Mouse (Mus musculus) CH12.LX (cell line): ENCODE data around the gene Dhcr24. TPM values are rescaled to one million over a fixed set of nuclear protein-coding genes. Genes with fewer than 3 reads are reported as not detected.

ENCODE experiments used
- DNase-seq: peaks from one replicate; pipeline ENCODE4 v3.0.0-alpha.2; 2013; ENCODE audit errors: extremely low read depth
- H3K27ac ChIP-seq: 2 replicates; pipeline ENCODE4 v1.5.1; 2012; ENCODE audit warnings: low read depth, mild to moderate bottlenecking, control low read depth, moderate library complexity; ENCODE audit not compliant: insufficient read depth
- H3K27me3 ChIP-seq: replicated peaks from 2 replicates; pipeline ENCODE3; 2012; ENCODE audit warnings: inconsistent platforms
- H3K36me3 ChIP-seq, 2 experiments: replicated peaks in 1 of 2; 2 replicates each; pipeline versions ENCODE3 to v1.6.1; 2012; ENCODE audit warnings: inconsistent platforms in 1 of 2, low read length in 1 of 2, mild to moderate bottlenecking in 1 of 2, mixed read lengths in 1 of 2, moderate library complexity in 1 of 2; ENCODE audit not compliant: control insufficient read depth in 1 of 2, insufficient read depth in 1 of 2
- H3K4me1 ChIP-seq, 2 experiments: 2 replicates each; pipeline ENCODE4 v1.6.1; 2012; ENCODE audit warnings: inconsistent platforms in 1 of 2, moderate library complexity in 1 of 2; ENCODE audit not compliant: insufficient read depth in 2 of 2, control insufficient read depth in 1 of 2
- H3K4me2 ChIP-seq: 2 replicates; pipeline ENCODE4 v1.6.1; 2012; ENCODE audit warnings: low read depth, mild to moderate bottlenecking, control low read depth; ENCODE audit not compliant: poor library complexity, insufficient read depth, severe bottlenecking
- H3K4me3 ChIP-seq, 3 experiments: fragments of 150-350 bp in 1 of 3; sonication (generic) in 1 of 3; replicated peaks in 1 of 3; 2 replicates each; pipeline versions ENCODE3 to v1.5.1; 2011 to 2012; ENCODE audit warnings: low read depth in 2 of 3, low read length in 2 of 3, mild to moderate bottlenecking in 2 of 3, moderate library complexity in 2 of 3, control low read depth in 1 of 3, improper control_type of control experiment in 1 of 3, inconsistent platforms in 1 of 3, mixed read lengths in 1 of 3; ENCODE audit not compliant: poor library complexity in 1 of 3
- H3K79me2 ChIP-seq: replicated peaks from 2 replicates; pipeline ENCODE4 v1.6.1; 2012; ENCODE audit warnings: mild to moderate bottlenecking, moderate library complexity; ENCODE audit not compliant: control insufficient read depth, poor library complexity, insufficient read depth, severe bottlenecking; ENCODE audit errors: extremely low read depth
- H3K9ac ChIP-seq: 2 replicates; pipeline ENCODE4 v1.6.1; 2012; ENCODE audit warnings: low read depth, mild to moderate bottlenecking, control low read depth, moderate library complexity; ENCODE audit not compliant: insufficient read depth
- H3K9me3 ChIP-seq: replicated peaks from 2 replicates; pipeline ENCODE3; 2012; ENCODE audit warnings: low read length, inconsistent platforms, mixed read lengths
- BHLHE40 ChIP-seq: IDR thresholded peaks from 2 replicates; pipeline ENCODE4 v1.6.1; 2011; ENCODE audit warnings: mild to moderate bottlenecking, low read depth, low read length, improper control_type of control experiment
- CHD2 ChIP-seq: IDR thresholded peaks from 2 replicates; pipeline ENCODE4 v1.6.1; 2011; ENCODE audit warnings: low read length, improper control_type of control experiment
- E2F4 ChIP-seq: IDR thresholded peaks from 2 replicates; pipeline ENCODE4 v1.6.1; 2011; ENCODE audit warnings: low read depth, low read length, improper control_type of control experiment; ENCODE audit not compliant: insufficient replicate concordance
- ELF1 ChIP-seq: IDR thresholded peaks from 2 replicates; pipeline ENCODE4 v1.6.1; 2014; ENCODE audit warnings: low read depth, mild to moderate bottlenecking, inconsistent platforms, low read length, improper control_type of control experiment
- EP300 ChIP-seq: IDR thresholded peaks from 2 replicates; pipeline ENCODE4 v1.6.1; 2011; ENCODE audit warnings: low read length, improper control_type of control experiment
- ETS1 ChIP-seq: conservative IDR thresholded peaks from 2 replicates; pipeline ENCODE4 v1.6.1; 2012; ENCODE audit warnings: low read depth, mild to moderate bottlenecking, inconsistent platforms, low read length, improper control_type of control experiment, moderate library complexity
- GABPA ChIP-seq: IDR thresholded peaks from 2 replicates; pipeline ENCODE4 v1.6.1; 2012; ENCODE audit warnings: low read depth, low read length, improper control_type of control experiment, inconsistent platforms; ENCODE audit not compliant: insufficient replicate concordance
- HCFC1 ChIP-seq: IDR thresholded peaks from 2 replicates; pipeline ENCODE4 v1.6.1; 2012; ENCODE audit warnings: low read depth, mild to moderate bottlenecking, inconsistent platforms, low read length, improper control_type of control experiment
- IRF4 ChIP-seq: IDR thresholded peaks from 2 replicates; pipeline ENCODE4 v1.6.1; 2014; ENCODE audit warnings: low read depth, mild to moderate bottlenecking, inconsistent platforms, low read length, improper control_type of control experiment
- JUND ChIP-seq: conservative IDR thresholded peaks from 2 replicates; pipeline ENCODE4 v1.6.1; 2011; ENCODE audit warnings: low read depth, low read length, improper control_type of control experiment
- KAT2A ChIP-seq: IDR thresholded peaks from 2 replicates; pipeline ENCODE4 v1.6.1; 2012; ENCODE audit warnings: low read length, improper control_type of control experiment, inconsistent platforms; ENCODE audit not compliant: insufficient replicate concordance
- MAFK ChIP-seq: IDR thresholded peaks from 2 replicates; pipeline ENCODE4 v1.6.1; 2011; ENCODE audit warnings: low read length, improper control_type of control experiment; ENCODE audit not compliant: insufficient replicate concordance
- MXI1 ChIP-seq: IDR thresholded peaks from 2 replicates; pipeline ENCODE4 v1.6.1; 2011; ENCODE audit warnings: mild to moderate bottlenecking, low read depth, low read length, improper control_type of control experiment
- MYC ChIP-seq: IDR thresholded peaks from 2 replicates; pipeline ENCODE4 v1.6.1; 2011; ENCODE audit warnings: low read depth, mild to moderate bottlenecking, improper control_type of control experiment, low read length
- NELFE ChIP-seq: IDR thresholded peaks from 2 replicates; pipeline ENCODE4 v1.6.1; 2011; ENCODE audit warnings: low read depth, low read length, improper control_type of control experiment
- PAX5 ChIP-seq: IDR thresholded peaks from 2 replicates; pipeline ENCODE4 v1.6.1; 2012; ENCODE audit warnings: low read length, inconsistent platforms, mixed read lengths
- POLR2A ChIP-seq: IDR thresholded peaks from 2 replicates; pipeline ENCODE4 v1.6.1; 2011; ENCODE audit warnings: low read depth, mild to moderate bottlenecking, improper control_type of control experiment, low read length
- RAD21 ChIP-seq: IDR thresholded peaks from 2 replicates; pipeline ENCODE4 v1.6.1; 2011; ENCODE audit warnings: low read depth, mild to moderate bottlenecking, low read length, improper control_type of control experiment, moderate library complexity
- RCOR1 ChIP-seq: conservative IDR thresholded peaks from 2 replicates; pipeline ENCODE4 v1.6.1; 2012; ENCODE audit warnings: low read depth, mild to moderate bottlenecking, inconsistent platforms, low read length, improper control_type of control experiment
- SMC3 ChIP-seq: IDR thresholded peaks from 2 replicates; pipeline ENCODE4 v1.6.1; 2011; ENCODE audit warnings: low read depth, low read length, improper control_type of control experiment
- TBP ChIP-seq: conservative IDR thresholded peaks from 2 replicates; pipeline ENCODE4 v1.6.1; 2011; ENCODE audit warnings: low read depth, low read length, improper control_type of control experiment
- TCF12 ChIP-seq: IDR thresholded peaks from 2 replicates; pipeline ENCODE4 v1.6.1; 2014; ENCODE audit warnings: low read depth, mild to moderate bottlenecking, inconsistent platforms, low read length, improper control_type of control experiment
- UBTF ChIP-seq: IDR thresholded peaks from 2 replicates; pipeline ENCODE4 v1.6.1; 2012; ENCODE audit warnings: low read depth, mild to moderate bottlenecking, inconsistent platforms, low read length, improper control_type of control experiment, moderate library complexity
- USF1 ChIP-seq: IDR thresholded peaks from 2 replicates; pipeline ENCODE4 v1.6.1; 2014; ENCODE audit warnings: low read depth, mild to moderate bottlenecking, inconsistent platforms, low read length, improper control_type of control experiment
- USF2 ChIP-seq: conservative IDR thresholded peaks from 2 replicates; pipeline ENCODE4 v1.6.1; 2011; ENCODE audit warnings: low read depth, low read length, improper control_type of control experiment
- ZKSCAN1 ChIP-seq: IDR thresholded peaks from 2 replicates; pipeline ENCODE4 v1.6.1; 2012; ENCODE audit warnings: low read depth, inconsistent platforms, low read length, improper control_type of control experiment, borderline replicate concordance
- ZMIZ1 ChIP-seq: IDR thresholded peaks from 2 replicates; pipeline ENCODE4 v1.6.1; 2012; ENCODE audit warnings: low read depth, mild to moderate bottlenecking, inconsistent platforms, low read length, improper control_type of control experiment
- ZNF384 ChIP-seq: IDR thresholded peaks from 2 replicates; pipeline ENCODE4 v1.6.1; 2012; ENCODE audit warnings: low read depth, low read length, improper control_type of control experiment, inconsistent platforms
- dilution Hi-C: fragments of 300-500 bp; cut with MboI; formaldehyde crosslinking; loops from 2 replicates; pipeline ENCODE4 v1.14.3; 2020; ENCODE audit warnings: low sequenced_read_pairs; ENCODE audit not compliant: extremely low pct_unique_long_range_greater_than_20kb, extremely low pct_ligation_motif_present
- in situ Hi-C: fragments of 300-500 bp; cut with MboI; formaldehyde crosslinking; loops from 3 replicates; pipeline ENCODE4 v1.14.3; 2019; ENCODE audit warnings: low sequenced_read_pairs, low pct_ligation_motif_present, low pct_unique_long_range_greater_than_20kb, mixed read lengths
- polyA plus RNA-seq: library from polyadenylated mRNA; unstranded; fragments of >175 nt; gene quantifications from 2 replicates; pipeline ENCODE4 v1.2.1, GENCODE M21; 2012; ENCODE audit warnings: low read depth; ENCODE audit not compliant: insufficient read length
- total RNA-seq, 2 experiments: library from RNA; depleted of rRNA; stranded (reverse); fragments of 300-350 nt in 1 of 2; fragments of >200 nt in 1 of 2; gene quantifications; 2 replicates each; pipeline ENCODE4 v1.2.3; 2012 to 2014

Dhcr24 gene
- total and polyA plus RNA-seq, 3 experiments = 41.4 to 90.5 (median 46.9) TPM

DNA sequence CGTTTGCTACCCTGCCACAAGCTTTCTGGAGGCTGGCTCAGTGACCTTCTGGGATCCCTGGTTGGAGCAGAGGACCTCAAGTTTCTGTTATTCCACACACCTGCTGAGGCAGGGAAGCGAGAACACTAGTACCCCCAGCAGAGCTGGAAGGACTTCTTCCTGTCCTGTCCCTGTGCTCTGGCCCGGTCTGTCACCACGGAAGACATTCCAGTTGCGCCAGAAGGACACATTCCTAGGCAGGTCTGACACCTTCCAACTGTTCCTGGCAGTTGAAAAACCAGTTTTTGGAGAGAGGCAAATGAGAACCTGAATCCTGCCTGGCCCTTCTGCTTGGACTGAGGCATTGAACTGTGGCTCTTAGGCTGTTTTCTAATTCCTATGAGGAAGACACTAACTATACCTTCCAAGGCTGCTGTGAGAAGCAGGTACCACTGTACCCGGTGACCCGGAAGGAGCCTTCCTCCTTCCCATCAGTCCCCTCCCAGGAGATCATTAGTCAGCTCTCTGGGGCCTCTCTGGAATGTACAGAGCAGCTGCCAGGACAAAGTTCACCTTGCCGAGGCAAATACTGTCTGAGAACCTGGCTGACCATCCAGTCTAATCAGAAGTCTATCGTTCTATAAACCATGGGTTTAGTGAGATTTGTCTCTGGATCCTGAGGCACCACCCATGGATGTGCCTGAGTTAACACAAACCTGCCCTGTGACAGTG is 68.0 kb downstream of the Dhcr24 start:
- dilution Hi-C loops = no loop called here
- H3K4me1 ChIP-seq = peaks cover 0 to 8% of the 10 kb centered on the region in 2 experiments; a peak in 2 of 4 replicates

GRCm38 (mm10) chr4:106629374-106629773 is 68.5 kb downstream of the Dhcr24 start:
- H3K4me1 ChIP-seq = peaks cover 0 to 8% of the 10 kb centered on the region in 2 experiments; a peak in 2 of 4 replicates
- in situ Hi-C loops (loop anchor here (5.0 to 25.0 kb wide), 2 partner anchors 78 to 533 kb away; no protein-coding TSS in a partner anchor), dilution Hi-C loops (no loop called here)
- H3K36me3 ChIP-seq = no peaks in the 10 kb centered on the region
- H3K9me3 ChIP-seq = no peaks in the 10 kb centered on the region
- no peak overlapping the region for H3K9ac ChIP-seq
- no peak overlapping the region for H3K27ac ChIP-seq
- H3K4me2 ChIP-seq = no peak overlapping the region
- TF ChIP-seq ZMIZ1 = no peak
- no peak for TF ChIP-seq TBP
- TF ChIP-seq UBTF = no peak
- TF ChIP-seq BHLHE40 = no peak
- TF ChIP-seq RCOR1 = no peak
- TF ChIP-seq GABPA = no peak
- no peak for TF ChIP-seq CHD2
- no peak for TF ChIP-seq USF2
- TF ChIP-seq HCFC1 = no peak
- TF ChIP-seq ZNF384 = no peak
- TF ChIP-seq RAD21 = no peak
- TF ChIP-seq POLR2A = no peak
- no peak for TF ChIP-seq JUND
- no peak for TF ChIP-seq MYC
- TF ChIP-seq TCF12 = no peak
- TF ChIP-seq SMC3 = no peak
- TF ChIP-seq KAT2A = no peak
- no peak for TF ChIP-seq USF1
- TF ChIP-seq ZKSCAN1 = no peak
- TF ChIP-seq E2F4 = no peak
- DNase-seq = no peak
- no peaks in the 10 kb centered on the region for H3K79me2 ChIP-seq
- no peak overlapping the region for H3K4me3 ChIP-seq
- H3K27me3 ChIP-seq = peaks cover 63% of the 10 kb centered on the region

More for the DNA sequence above, 68.0 kb downstream of the Dhcr24 start:
- DNase-seq = no peak
- no peak overlapping the region for H3K4me3 ChIP-seq
- in situ Hi-C loops = loop anchor here (5.0 to 25.0 kb wide), 2 partner anchors 78 to 533 kb away; no protein-coding TSS in a partner anchor
- no peak overlapping the region for H3K4me2 ChIP-seq
- TF ChIP-seq MXI1 (no peak), JUND (no peak), ZMIZ1 (no peak), PAX5 (no peak), USF2 (no peak), POLR2A (no peak), CHD2 (no peak), ZNF384 (no peak), MAFK (no peak), ELF1 (no peak), IRF4 (no peak), TBP (no peak), EP300 (no peak), RAD21 (no peak), TCF12 (no peak), NELFE (no peak), SMC3 (no peak), HCFC1 (no peak), GABPA (no peak), ETS1 (no peak)
- no peaks in the 10 kb centered on the region for H3K9me3 ChIP-seq
- peaks cover 64% of the 10 kb centered on the region for H3K27me3 ChIP-seq
- H3K79me2 ChIP-seq = no peaks in the 10 kb centered on the region
- no peak overlapping the region for H3K9ac ChIP-seq
- no peak overlapping the region for H3K27ac ChIP-seq
- no peaks in the 10 kb centered on the region for H3K36me3 ChIP-seq
